Mouse (Mus musculus) megakaryocyte progenitor cell, adult 5-6 weeks (primary cell): ENCODE data around the gene Camk2b. TPM values are rescaled to one million over a fixed set of nuclear protein-coding genes. Genes with fewer than 3 reads are reported as not detected.

Experiments used
- ATAC-seq: replicated peaks from 2 replicates; pipeline ENCODE4 v1.8.0; 2016; ENCODE audit warnings: mild to moderate bottlenecking, moderate TSS enrichment, inconsistent platforms; ENCODE audit not compliant: poor library complexity
- total RNA-seq, 2 experiments: library from RNA; stranded (forward) in 1 of 2; stranded (reverse) in 1 of 2; fragments of 157-497, 149-512 nt in 1 of 2; fragments of 200-1000 nt in 1 of 2; gene quantifications; 2 replicates each; pipeline versions ENCODE4 v1.2.3 to v1.2.4; 2015 to 2017

Camk2b gene
- total RNA-seq, 2 experiments from 2014 or later, result 0.83 to 1.8 TPM

- no peak for ATAC-seq
Observed at GRCm38 (mm10) chr11:6053386-6053785, 12.8 kb downstream of the Camk2b start.

DNA sequence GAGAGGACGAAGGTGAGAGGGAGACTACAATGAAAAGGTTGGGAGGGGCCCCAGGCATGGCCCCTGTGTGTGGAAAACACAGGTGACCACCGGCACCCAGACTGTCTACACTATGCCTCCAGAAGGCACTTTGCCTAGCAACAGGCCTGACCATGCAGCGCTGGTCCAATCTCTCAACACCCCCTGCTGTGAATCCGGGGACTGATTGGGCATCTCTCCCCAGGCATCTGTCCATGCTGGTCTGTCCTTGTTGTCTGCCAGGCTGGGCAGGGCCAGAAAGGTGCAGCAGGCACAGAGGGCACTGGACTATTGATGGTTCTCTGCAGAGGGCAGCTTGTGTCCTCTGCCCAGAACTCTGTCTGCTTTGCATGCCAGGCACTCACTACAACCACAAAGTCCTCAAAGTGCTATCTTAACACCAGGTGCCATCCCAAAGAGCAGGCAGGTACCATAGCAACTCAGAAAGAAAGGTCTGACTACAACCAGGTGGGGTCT is 16.0 kb downstream of the Camk2b start:
- no peak for ATAC-seq

DNA sequence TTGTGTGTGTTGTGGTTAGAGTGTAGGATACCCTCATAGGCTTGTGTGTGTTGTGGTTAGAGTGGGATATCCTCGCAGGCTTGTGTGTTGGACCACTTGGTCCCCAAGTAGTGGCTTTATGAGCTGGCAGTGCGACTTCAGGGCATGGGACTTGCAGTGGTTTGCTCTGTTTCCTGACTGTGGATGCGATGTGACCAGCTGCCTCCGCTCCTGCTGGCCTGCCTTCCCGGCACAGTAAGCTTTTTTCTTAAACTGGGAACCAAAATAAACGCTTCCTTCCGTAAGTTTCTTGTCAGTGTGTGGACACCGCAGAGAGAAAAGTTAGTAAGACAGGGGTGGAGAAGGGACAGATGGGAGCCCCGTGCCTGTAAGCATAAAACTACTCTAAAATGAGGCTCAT is 18.0 kb downstream of the Camk2b start:
- ATAC-seq, result peak; percentile 31

DNA sequence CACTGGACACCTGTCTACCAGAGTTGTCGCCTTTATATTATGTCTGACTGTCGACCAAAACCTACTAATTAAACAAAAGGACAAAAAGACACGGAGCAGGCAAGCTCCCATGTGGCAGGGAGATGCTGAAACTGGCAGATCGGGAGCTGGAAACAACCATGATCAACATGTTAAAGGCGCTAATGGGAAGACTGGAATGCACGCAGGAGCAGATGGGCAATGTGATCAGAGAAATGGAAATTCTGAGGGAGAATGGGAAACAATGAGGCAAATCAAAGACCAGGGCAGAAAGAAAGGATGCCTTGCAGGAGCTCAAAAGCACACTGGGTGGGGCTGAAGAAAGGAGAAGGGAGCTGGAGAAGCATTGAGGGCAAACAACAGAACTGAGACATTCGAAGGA is 27.2 kb downstream of the Camk2b start:
- ATAC-seq, result no peak

- ATAC-seq, result no peak
Observed at GRCm38 (mm10) chr11:6037686-6038085, 28.5 kb downstream of the Camk2b start.

GRCm38 (mm10) chr11:6037198-6037597 is 29.0 kb downstream of the Camk2b start:
- ATAC-seq, result no peak

- no peak for ATAC-seq
Observed at GRCm38 (mm10) chr11:6036477-6036876, 29.7 kb downstream of the Camk2b start.

DNA sequence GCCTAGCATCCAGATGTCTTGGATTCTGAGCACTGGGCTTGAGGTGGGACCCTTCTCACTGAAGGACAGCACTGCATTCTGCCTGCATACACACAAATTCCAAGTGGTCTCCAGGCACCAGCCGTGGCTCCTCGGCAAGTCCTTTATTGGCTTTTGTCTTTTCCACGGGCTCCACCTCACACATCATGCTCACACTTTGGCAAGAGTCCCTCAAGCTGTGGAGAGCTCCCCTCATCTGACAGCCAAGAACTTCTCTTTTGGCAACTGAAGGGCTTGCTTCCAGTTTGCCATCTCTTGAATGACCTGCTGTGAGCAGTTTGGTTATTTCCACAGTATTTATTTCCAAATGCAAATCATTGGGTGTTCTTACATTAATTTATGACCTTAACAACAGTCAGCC is 30.6 kb downstream of the Camk2b start:
- ATAC-seq, result no peak

DNA sequence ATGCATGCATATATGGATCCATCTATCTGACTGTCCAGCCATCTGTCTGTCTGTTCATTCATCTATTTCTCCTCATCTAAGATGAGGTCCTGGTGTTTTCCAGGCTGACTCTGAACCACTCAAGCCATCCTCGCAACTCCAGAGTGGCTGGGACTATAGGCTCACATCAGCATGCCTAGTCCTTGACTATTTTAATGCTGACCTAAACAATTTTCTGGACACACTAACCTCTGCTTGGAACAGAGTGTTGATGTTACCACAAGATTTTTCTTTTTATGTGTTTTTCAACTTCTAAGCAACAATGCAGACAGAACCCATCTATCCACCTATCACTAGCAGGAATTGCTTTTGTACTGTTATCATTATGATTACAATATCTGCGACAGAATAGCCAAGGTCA is 31.4 kb downstream of the Camk2b start:
- ATAC-seq, result no peak

DNA sequence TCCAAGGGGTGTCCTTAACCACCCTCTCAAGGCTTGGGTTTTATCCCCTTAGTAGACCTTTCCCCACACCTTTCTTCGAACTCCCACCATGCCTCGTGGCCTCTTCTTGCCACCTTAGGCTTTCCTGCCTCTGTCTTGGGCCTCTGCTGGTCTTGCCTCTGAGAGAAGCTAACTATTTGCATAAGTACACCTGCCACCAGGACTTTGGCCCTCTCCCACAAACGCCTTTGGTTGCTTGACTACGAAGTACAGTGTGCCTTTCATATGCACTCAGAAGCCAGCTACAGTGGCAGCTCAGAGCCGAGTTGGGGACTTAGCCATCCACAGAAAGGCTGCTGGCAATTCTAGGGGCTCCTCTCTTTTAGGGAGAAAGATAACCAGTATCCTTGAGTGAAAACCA is 32.4 kb downstream of the Camk2b start:
- no peak for ATAC-seq

DNA sequence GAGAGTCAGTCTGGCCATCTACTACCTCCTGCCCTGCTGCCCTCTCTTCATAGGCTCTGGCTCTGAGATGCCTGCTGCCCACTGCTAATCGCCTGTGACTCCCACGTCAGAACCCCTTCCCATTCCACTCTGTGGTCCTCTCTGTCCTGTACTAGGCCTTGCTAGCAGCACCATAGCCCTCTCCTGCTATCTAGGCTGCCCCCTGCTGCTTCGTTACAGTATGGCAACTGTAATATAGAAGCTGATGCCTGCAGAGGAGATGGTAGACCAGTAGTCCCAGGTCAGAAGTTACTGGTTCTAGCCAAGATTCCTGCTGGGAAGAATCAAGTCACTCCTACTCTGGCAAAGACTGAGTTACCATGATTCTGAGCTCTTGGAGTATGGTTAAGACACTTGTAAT is 33.0 kb downstream of the Camk2b start:
- peak; percentile 92 for ATAC-seq

DNA sequence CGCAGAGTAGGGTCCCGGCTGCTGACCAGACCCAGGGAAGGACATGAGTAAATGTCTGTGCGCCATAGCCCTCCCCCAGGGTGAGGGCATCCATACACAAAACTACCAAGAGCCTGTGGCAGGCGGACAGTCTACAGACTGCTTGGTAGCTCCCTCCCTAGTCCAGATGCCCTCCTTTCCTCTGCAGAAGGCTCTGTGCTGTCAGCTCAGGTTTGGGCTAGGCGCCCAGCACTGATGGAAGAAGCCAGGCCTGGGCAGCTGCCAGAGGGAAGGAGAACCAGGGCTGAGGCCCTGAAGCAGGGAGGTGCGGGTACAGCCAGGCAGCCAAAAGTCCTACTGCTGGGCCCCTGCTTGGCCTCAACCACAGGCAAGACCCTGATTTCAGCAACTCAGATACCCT is 35.5 kb downstream of the Camk2b start:
- ATAC-seq, result no peak

DNA sequence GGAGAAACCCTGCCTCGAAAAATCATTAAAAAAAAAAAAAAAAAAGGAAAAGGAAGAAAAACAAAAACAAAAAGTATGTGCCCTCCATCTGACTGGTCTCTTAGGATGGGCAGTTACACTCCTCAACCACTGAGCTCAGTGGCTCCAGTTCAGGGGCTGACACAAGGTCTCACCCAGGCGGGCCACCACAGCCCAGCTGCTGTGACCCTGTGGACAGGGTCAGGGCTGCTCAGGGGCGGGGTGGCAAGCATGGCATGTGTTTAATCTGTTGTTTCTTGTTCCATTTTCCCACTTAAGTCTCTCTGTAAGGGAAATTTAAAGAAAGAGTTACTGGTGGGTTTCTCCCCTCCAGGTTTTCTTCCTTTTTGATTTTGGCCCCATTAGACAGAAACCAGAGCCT is 36.4 kb downstream of the Camk2b start:
- ATAC-seq, result no peak

GRCm38 (mm10) chr11:6028911-6029310 is 37.3 kb downstream of the Camk2b start:
- ATAC-seq, result no peak

DNA sequence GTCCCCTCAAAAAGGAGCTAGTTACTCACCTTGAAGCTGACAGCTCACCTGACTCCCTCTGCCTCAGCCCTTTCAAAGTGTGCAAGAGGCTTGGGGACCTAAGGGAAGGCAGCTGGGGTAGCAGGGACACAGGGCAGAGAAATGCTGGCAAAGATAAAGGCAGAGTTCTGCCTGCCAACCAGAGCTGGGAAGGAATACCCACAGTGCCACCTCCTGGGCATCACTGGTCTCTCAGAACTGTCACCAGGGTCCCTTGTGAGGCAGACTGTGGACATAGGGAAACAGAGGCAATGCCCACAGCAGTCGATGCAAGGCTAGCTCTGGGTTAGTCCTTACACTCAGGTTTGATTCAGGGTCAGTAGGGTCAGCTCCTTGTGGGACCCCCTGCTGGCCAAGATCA is 39.8 kb downstream of the Camk2b start:
- ATAC-seq, result peak; percentile 90

DNA sequence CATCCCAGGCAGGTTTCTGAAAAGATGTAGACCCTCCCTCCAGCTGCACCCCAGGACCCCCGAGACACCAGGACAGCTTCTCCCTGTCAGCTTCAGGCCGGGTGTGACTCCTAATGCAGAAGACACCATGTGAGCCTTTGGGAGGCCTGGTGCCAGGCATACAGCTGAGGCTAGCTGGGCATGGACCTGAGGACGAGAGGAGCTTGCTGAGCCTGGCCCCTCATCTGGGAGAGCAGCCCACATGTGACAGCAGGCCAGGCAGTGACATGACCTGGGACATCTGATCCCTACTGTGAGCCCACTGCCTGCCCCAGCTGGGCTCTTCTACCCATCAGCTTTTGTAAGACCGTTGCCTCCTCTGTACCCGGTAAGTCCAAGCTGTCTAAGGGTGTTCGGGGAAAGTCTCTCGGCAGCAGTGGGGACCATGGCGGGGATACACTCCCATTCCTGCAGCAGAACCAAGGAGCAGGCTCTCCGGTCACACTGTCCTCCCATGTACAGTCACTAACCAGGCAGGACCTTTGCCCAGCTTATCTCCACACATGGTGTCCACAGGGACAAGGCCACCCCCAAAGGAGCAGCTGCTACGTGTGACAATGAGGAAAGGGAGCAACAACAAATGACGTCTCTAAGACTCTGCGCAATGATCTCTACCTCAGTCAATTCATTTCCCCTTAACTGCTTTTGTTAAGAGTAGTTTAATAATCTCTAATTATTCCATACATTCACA is 41.1 kb downstream of the Camk2b start:
- ATAC-seq, result no peak

DNA sequence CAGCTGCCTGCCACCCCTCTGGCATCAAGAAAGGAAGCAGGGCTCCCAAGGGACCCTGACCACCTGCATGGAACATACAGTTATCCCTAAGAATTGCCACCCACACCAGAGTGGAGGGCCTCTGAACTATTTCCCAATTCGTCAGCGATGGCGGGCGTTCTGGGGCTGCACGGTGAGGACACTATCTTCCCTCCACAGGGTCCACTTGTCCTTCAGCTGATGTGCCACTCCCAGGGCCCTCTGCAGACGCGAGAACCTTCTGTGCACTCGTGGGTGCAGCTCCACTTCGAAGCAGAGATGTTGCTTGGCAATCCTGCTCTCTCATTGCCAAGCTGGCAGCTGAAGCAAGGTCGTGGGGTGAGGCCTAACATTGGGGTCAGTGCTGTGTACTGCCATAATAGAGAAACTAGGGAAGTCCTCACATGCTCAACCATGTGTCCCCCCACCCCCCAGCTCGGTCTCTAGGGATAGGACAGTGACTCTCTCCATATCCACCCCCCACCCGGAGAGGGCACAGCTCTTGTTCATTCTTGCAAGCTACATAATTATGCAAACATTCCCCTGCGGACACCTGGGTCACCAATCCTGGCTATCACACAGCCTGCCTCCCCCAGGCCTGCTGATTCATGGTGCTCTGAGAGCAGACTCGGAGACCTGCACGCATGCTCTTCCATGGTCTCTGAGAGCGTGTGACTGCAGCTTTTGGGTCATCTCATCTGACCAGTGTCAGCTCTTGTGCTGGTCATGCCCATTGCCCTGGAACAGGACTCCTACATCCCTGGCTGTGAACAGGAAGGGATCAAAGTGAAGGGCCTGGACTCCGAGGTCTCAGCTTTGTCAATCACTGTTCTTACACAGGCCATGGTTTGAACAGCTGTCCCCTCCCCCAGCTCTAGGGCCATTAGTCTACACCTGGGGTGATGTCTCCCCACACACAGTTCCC is 45.0 kb downstream of the Camk2b start:
- no peak for ATAC-seq

GRCm38 (mm10) chr11:6020360-6020759 is 45.8 kb downstream of the Camk2b start:
- no peak for ATAC-seq

DNA sequence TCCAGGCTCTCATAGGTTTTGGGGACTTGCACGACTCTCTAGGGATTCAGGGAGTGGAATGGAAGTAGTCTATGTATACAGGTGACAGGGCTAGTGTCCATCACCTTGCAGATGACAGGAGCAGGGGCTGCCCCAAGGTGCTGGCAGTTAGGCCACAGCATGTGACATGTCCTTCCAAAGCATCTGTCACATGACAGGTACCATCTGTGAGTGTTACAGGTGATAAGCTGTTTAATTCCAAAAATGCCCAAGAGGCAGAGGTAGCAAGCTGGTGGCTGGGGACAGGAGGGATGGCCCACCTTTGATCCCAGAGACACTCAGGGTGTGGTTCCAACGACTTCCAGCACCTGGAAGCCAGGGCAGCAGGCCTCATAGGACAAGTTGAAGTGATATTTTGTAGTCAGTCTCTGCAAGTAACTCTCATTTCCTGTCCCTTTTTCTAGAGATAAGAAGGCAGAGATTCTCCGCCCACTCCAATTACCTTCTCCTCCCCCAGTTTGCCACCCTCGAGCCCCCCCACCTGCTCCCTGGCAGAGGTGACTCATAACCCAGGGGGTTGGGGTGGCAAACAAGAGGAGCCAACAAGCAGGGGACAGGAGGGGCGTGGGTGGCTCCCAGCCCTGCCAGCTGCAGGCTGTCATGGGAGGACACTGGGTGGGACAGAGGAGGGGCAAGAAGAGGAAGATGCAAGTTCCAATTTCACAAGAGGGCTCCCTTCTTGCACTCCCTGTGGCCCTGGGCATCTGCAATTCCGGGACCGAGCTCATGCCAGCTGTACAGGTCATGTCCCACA is 47.7 kb downstream of the Camk2b start:
- peak; percentile 83 for ATAC-seq

GRCm38 (mm10) chr11:6017484-6018140 is 48.5 kb downstream of the Camk2b start:
- ATAC-seq, result no peak
